Mouse (Mus musculus): ENCODE measurements around the gene Reps2.

Reps2 gene

DNA sequence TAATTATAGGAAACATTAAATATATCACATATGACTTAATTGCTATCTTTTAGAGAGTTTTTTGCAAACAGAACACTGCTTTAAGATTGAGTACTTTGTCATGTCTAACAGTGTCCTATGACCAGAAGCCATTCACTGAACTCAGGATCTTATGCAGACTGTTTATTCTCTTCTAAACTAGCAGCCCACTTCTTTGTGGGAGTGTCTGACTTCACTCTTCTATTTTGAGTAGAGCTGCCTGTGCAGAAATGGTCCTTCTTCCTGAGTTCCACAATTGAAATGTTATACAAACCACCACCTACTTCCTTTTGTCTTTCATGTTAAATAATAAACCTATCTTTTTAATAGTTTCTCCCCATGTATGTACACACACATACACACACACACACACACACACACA, 98.4 kb downstream of the Reps2 start:
- TF ChIP-seq GATA4 (IDR thresholded peaks at IDR 0.05; ENCODE audit: insufficient replicate concordance, low read length) = no peak

DNA sequence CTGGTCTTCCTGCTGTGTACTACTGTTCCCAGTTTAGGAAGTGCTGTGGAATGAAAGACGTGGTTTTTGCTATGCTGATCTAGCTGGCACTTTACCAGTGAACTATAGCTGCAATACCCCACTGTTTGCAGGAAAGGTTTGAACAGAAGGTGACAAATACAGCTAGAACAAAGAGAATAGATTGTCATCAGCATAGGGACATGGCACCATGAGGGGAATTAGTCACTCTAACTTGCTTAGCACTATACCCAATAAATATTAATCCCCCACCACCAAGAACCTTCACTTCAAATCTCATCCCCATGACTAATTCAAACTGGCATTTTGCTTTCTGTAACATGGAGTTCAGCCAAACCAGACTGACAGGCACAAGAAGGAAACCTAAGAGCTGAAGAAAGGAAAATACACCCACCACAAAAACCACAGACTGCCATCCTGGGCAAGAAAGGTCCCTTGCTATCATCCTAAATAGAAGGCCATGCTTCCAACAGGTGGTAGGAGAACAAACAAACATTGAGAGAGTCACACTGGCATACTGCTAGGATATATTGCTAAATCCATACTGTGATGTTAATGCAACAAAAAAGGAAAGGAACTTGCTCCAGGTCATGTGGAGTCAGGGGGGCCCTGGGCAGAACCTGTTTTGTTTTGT, 100.7 kb downstream of the Reps2 start:
- no peak for TF ChIP-seq GATA4 (IDR thresholded peaks at IDR 0.05; ENCODE audit: insufficient replicate concordance, low read length)

DNA sequence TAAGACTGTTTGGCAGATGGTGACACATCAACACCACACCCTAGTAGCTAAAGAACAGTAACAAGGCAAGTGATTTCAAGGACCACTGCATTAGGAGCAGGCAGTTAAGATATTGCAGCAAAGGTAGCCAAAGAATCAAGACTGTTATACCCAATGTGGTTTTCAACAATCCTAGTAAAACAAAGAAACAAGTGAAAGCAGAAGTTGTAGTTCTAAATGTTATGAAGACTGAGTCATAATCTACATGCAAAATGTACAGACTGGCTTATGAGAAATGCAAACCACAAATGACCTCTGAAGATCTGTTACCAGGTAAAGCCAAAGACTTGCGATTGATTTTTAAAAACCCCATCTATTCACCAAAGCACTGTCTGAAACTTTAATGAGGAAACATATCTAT, 101.5 kb downstream of the Reps2 start:
- no peak for TF ChIP-seq GATA4 (IDR thresholded peaks at IDR 0.05; ENCODE audit: insufficient replicate concordance, low read length)

DNA sequence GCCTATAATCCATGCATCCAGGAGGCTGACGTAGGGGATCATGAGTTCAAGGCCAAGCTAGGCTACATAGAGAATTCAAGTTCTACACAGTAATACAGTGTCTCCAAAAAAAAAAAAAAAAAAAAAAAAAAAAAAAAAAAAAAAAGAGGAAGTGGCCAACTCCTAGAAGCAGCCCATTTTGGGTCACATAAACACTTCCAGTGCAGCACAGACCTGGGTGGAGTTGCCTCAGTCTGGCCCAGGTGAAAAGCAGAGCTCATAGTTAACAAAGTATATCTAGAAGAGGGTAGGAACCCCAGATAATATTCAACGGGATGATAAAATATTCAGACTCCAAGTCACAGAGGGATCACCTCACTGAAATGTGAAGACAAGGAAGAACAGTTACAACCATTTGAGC, 112.4 kb downstream of the Reps2 start:
- no peak for TF ChIP-seq GATA4 (IDR thresholded peaks at IDR 0.05; ENCODE audit: insufficient replicate concordance, low read length)

DNA sequence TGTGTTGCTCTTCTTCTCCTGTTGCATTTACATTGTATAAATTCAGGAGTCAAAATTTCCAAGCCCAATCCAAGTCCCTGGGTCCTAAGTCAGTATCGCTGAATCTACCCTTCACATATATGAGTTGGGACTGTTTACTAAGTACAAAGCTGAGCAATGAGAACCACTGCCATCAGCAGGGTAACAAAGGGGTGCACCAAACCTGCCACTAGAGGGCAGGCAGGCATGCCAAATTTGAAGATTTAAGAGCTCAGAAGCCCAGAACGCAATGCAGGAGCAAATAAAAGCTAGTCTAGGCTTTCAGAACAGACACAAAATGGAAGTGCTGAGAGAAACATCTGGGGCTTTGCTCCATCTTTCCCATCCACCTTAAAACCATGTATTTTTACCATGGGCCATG, 116.2 kb downstream of the Reps2 start:
- TF ChIP-seq GATA4 (IDR thresholded peaks at IDR 0.05; ENCODE audit: insufficient replicate concordance, low read length) = no peak

DNA sequence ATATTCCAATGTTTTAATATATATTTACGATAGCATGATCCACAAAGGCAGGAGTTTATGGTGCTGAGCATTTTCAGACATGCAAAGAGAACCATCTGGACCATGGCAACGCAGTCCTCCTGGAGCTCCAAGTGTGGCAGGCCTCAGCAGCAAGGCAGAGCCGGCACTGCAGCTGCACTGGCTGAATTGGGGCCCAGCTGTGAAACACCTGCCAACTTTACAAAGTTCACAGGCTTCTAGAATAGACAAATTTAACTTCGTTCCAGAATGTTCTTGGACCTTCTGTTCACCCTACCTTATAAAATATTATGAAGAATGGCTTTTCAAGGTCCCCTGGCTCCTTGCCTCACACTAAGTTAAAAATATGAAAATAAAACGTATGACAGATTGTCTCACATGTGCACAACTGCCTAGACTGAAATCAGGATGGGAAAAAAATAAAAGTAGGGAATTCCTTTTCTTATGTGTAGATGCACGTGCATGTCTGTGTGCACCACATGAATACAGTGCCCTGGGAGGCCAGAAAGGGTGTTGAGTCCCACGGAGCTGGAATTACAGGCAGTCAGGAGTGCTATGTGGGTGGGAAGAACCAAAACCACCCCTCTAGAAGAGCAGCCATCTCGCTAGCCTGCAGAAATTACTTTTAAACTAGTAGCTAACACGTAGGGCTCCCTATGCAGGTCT, 121.5 kb downstream of the Reps2 start:
- no peak for TF ChIP-seq GATA4 (IDR thresholded peaks at IDR 0.05; ENCODE audit: insufficient replicate concordance, low read length)

DNA sequence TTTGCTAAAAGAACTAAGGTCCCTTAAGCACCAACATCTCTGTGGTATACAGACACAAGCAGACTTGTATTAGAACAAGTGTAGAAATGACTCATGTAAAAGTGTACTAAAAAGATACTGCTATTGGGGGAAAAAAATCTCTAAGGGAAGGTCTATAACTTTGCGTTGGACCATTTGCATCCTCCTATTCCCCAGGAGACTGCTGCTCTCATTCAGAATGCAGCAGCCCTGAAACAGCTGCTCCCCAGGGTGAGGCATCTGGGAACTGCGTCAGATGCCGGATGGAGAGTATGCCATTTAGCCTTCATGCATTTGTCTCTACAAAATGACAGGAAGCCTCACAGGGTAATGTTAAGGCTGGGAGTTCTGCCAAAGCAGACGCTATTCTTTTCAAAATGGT, 122.3 kb downstream of the Reps2 start:
- TF ChIP-seq GATA4 (IDR thresholded peaks at IDR 0.05; ENCODE audit: insufficient replicate concordance, low read length) = no peak

DNA sequence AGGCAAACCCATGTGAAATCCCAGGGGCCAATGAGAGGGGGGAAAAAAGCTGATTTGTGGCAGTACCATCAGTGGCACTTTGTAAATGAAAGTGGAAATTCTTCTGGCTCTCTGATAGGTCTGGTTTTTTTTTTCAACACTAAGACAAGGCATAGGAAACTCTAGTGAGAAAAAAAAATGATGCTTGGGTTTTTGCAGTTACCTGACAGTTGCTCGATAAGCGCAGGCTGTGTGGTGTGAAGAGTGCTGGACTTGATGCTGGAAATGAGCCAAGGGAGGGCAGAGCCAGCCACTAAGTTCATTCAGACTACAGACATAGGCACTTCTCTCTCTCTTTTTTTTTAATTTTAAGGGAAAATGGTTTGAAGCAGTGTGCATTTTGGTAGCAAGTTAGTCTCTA, 123.1 kb downstream of the Reps2 start:
- TF ChIP-seq GATA4 (IDR thresholded peaks at IDR 0.05; ENCODE audit: insufficient replicate concordance, low read length) = no peak

DNA sequence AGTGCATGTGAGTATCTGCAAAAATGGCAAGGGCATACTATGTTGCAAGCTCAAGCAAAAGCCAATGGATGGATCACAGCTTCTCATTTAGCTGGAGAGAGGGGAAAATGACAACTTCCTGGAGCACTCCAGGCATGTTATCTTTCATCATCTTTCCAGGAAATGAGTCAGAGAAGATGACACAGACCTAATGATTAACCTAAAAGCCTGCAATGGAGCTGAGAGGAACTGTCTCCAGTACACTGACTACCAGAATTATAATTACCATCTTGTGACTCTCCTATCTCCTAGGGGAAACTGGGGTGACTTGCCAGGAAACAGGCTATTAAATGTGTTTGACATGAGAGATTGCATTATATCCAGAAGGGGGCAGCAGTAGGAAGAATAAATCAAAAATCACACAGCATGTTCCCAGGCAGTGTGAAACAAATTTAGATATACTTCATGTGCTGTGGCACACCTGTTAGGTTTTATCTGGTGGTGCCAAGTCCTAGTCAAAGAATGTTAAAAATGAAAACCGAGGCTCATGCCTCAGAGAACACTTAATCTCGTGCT, 132.9 kb downstream of the Reps2 start:
- no peak for TF ChIP-seq GATA4 (IDR thresholded peaks at IDR 0.05; ENCODE audit: insufficient replicate concordance, low read length)

DNA sequence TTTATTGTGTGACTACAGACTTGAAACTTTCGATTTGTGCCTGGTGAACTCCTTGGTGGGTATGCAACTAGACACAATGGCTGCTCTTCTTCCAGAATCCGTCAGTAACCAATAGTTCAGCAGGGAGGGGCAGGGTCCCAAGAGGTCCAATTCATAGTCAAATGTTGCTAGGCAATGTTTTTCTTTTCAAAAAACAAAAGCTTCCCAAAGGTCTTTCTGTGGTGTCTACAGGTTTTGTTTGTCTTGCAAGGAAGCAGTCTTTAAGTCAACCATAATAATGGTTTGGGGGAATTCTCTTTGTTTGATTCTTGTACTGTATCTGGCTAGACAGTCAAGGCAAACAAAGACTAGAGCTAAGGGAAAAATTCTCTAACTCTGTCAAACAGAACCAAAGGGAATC, 138.3 kb downstream of the Reps2 start:
- no peak for TF ChIP-seq GATA4 (IDR thresholded peaks at IDR 0.05; ENCODE audit: insufficient replicate concordance, low read length)

DNA sequence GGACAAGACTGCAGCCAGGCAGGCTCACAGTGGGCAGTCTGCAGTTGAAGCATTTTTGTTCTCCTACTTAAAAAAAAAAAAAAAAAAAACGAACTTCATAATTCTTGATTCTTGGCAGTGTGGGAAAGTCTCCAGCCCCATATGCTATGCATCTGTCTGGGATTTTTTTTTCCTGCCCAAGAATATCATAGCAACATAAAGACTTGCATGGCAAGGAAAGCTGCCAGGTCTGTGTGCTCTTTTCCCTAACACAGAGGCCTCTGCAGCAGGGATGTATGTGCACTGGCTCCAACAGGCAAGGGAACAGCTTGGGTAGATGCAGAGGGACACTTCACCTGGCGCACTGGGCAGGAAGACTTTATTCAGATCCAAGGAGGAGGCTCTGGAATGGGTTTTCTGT, 140.0 kb downstream of the Reps2 start:
- no peak for TF ChIP-seq GATA4 (IDR thresholded peaks at IDR 0.05; ENCODE audit: insufficient replicate concordance, low read length)

DNA sequence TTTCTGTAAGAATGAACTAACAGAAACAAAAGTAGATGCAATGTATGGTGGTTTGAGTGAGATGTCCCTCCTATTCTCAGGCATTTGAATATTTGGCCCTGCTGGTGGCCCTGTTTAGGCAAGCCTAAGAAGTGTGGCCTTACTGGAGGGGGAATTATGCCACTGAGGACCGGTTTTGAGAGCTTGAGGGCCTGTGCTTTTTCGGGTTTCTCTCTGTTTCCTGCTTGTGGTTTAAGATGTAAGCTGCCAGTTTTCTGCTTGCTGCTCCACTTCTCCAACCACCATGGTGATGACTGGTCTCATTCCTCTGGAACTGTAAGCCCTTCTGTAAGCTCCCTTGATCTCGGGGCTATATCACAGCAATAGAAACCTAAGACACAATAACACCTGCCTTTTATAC, 142.5 kb downstream of the Reps2 start:
- no peak for TF ChIP-seq GATA4 (IDR thresholded peaks at IDR 0.05; ENCODE audit: insufficient replicate concordance, low read length)

DNA sequence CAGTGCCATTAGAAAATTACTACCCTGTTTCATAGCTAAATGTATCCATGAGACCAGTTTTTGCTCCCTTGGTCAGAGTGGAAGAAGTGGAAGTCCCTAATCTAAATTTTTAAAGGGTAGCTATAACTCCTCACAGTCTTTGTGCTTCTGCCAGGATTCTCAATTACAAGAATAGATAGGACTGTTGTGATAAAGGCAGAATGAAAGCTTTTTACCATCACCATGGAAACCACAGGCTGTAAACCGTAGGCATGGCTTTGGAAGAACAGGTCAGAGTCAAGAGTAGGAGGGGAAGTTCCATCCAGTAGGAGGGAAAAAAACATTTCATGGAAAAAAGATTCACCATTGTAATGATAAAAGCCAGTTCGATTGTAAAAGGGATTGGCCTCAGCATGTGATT, 147.0 kb downstream of the Reps2 start:
- TF ChIP-seq GATA4 (IDR thresholded peaks at IDR 0.05; ENCODE audit: insufficient replicate concordance, low read length) = no peak

DNA sequence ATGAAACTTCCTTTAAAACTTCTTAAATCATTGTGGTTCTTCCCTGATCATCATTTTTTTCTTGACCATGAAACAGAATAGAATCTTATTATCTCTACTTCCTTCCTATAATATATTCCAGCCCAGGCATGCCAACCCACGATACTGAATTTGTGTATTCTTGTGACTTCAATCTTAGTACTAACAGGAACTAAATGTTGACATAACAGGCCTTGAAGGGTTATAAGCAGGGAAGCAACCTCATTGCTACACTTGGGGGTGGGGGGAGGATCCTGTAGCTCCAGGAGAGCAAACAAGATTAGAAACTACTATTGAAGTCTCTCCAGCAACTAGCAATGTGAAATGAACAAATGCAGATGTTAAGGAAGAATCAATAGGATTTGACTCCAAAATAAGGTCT, 154.8 kb downstream of the Reps2 start:
- no peak for TF ChIP-seq GATA4 (IDR thresholded peaks at IDR 0.05; ENCODE audit: insufficient replicate concordance, low read length)

DNA sequence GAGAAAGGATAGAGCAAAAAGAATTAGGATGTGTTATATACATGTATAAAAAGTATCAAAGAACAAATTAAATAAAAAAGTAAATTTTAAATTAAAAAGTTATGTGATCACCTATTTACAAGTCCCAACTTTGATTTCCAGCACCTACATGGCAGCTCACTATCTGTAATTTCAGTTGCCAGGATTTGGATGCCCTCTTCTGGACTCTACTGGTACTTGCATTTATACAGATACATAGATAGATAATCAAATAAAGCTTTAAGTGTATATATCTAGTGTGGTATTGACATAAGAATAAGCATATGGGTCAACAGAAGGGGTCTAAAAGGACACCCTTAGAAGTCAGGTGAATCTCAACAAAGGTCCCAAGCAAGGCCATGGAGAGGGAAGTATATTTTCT, 155.7 kb downstream of the Reps2 start:
- no peak for TF ChIP-seq GATA4 (IDR thresholded peaks at IDR 0.05; ENCODE audit: insufficient replicate concordance, low read length)

DNA sequence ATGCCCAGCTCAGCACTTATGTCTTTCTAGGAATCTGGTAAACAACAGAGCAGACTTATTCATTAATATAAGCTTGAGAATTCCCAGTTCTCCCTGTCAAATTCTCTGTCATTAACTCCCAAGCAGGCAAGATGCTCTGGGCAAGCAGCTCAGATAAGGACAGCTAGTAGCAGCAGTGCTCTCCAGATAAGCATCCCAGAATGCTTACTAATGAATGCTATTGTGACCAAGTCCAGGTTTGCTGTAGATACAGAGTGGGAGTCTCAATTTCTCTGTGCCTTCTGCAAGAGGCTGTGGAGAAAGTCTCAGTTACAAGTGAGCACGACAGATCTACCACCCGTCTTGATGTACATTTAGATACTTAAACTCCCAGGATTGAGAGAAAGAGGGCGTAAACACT, 173.2 kb downstream of the Reps2 start:
- no peak for TF ChIP-seq GATA4 (IDR thresholded peaks at IDR 0.05; ENCODE audit: insufficient replicate concordance, low read length)

DNA sequence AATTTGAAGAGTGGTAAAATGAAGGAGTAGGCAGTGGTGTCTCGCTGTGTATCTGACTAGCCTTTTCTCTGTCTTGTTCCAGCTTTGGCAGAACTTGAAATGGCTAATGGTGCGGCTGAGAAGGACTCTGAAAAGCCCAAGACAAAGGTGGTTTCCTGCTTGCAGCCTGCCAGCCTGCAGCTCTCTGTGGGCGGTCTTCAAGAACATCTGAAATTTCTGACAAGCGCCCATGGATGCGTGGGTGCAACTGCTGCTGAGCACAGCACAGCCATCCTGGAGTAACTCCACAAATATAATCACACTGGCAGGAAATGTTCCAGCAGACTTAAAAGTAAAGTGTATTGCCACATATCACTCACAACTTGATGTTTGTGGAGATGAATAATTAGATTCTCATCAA, 181.3 kb downstream of the Reps2 start:
- TF ChIP-seq GATA4 (IDR thresholded peaks at IDR 0.05; ENCODE audit: insufficient replicate concordance, low read length) = no peak

Data from liver, adult (tissue).